Mouse (Mus musculus): Measurements from ENCODE around the gene Eef1b2. TPM values are rescaled to one million over a fixed set of nuclear protein-coding genes. Genes with fewer than 3 reads are reported as not detected.

The Eef1b2 gene
- polyA plus RNA-seq, 1 experiment from 2014 or later, result 338 TPM

DNA sequence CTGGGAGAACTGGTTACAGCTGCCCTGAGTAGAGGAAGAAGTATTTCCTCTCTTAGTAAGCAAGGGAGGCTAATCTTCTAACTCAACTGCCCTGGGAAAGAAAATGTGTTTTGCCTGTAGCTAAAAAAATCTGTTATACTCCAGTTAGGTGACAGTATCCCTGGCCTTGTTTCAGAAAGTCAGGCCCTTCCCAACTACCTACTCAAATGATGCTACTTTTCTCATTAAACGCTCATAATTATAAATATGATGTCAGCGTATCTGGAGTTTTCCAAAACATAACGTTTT is 37.6 kb downstream of the Eef1b2 start, which contains the start of gene Gpr1:
TSS of gene Gpr1 (minus strand) at position 273 of the 288 bp plus-strand sequence.
- H3K9ac ChIP-seq, result peak within 1 kb of the TSS; percentile 61; the same call in 1 of the 2 replicates
- peaks cover 10% of the 10 kb centered on the region for H3K4me1 ChIP-seq
- H3K27ac ChIP-seq (replicated peaks), result no peak within 1 kb of the TSS
- peaks cover 9% of the 10 kb centered on the region; the same call in 1 of the 2 replicates for H3K27me3 ChIP-seq (replicated peaks)
- H3K9me3 ChIP-seq, result no peaks in the 10 kb centered on the region
- peak within 1 kb of the TSS; percentile 62 for H3K4me2 ChIP-seq
- ATAC-seq (ENCODE audit: extremely low read depth, insufficient number of reproducible peaks, low FRiP score, low TSS enrichment), result no peak
- WGBS, result 28% methylated on average over 3 of the region's 3 CpGs
- H3K4me3 ChIP-seq, result peak within 1 kb of the TSS; percentile 30
- no peaks in the 10 kb centered on the region for H3K36me3 ChIP-seq

DNA sequence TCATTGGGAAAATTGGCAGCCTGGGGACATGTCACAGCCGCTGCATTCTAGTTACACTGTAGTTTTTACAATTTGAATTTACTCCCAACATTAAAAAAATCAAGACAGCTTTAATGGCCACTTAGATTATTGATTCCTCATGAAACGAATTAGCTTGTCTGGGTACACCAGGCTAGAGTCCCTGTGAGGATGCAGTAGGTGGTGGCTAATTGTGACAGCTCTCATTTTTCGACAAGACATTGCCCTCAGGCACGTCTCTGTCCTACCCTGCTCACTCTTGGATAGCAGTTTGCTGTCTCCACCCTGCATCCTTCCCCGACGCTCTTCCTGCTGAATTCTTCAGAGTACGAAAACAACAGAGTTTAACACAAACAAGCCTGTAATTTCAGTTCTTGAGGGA is 38.0 kb downstream of the Eef1b2 start:
- Histone ChIP-seq H3K27me3 (replicated peaks) (peaks cover 9% of the 10 kb centered on the region; the same call in 1 of the 2 replicates), H3K9ac (no peak overlapping the region), H3K4me2 (no peak overlapping the region), H3K9me3 (no peaks in the 10 kb centered on the region), H3K4me1 (peaks cover 10% of the 10 kb centered on the region), H3K36me3 (no peaks in the 10 kb centered on the region), H3K27ac (replicated peaks) (no peak overlapping the region), H3K4me3 (no peak overlapping the region)
- no peak for ATAC-seq (ENCODE audit: extremely low read depth, insufficient number of reproducible peaks, low FRiP score, low TSS enrichment)
- 51% methylated on average over 7 of the region's 7 CpGs for WGBS

DNA sequence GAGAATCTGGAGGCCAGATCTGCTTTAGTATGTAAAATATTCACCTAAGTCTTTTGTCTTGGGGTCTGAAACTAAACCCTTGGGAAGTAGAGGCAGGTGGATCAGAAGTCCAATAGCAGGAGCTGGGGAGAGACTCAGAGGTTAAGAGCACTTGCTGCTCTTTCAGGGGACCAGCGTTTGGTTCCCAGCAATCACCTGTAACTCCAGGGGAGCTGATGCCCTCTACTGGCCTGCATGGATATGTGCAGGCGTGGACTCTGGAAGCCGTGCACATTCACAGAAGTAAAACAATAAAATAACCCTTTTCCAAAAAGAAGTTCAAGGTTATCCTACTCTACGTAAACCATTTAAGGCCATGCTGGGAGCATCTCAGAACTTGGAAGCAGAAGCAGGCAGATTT is 42.7 kb downstream of the Eef1b2 start:
- Histone ChIP-seq H3K27ac (replicated peaks) (no peak overlapping the region), H3K27me3 (replicated peaks) (peaks cover 5% of the 10 kb centered on the region; the same call in 1 of the 2 replicates), H3K4me1 (peaks cover 3% of the 10 kb centered on the region), H3K36me3 (no peaks in the 10 kb centered on the region), H3K9me3 (no peaks in the 10 kb centered on the region), H3K4me3 (no peak overlapping the region), H3K9ac (no peak overlapping the region), H3K4me2 (no peak overlapping the region)
- no peak for ATAC-seq (ENCODE audit: extremely low read depth, insufficient number of reproducible peaks, low FRiP score, low TSS enrichment)
- WGBS, result 83% methylated on average over 4 of the region's 4 CpGs

DNA sequence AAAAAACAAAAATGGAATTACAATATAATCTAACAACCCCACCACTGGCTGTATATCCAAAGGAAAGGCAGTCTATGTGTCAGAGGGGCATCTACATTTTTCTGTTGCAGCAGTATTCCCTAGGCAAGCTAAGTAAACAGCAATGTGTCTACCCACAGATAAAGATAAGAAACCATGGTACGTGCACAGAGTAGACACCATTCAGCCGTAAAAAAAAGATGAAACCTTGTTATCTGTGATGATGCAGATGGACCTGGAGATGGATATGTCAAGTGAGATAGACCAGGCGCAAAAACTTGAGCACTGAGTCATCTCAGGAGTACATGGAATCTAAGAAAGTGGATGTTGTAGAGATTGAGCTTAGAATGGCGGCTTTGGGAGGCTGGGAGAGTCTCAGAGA is 48.4 kb downstream of the Eef1b2 start:
- Histone ChIP-seq H3K9me3 (no peaks in the 10 kb centered on the region), H3K4me2 (no peak overlapping the region), H3K4me1 (peaks cover 9% of the 10 kb centered on the region), H3K27ac (replicated peaks) (no peak overlapping the region), H3K27me3 (replicated peaks) (no peaks in the 10 kb centered on the region), H3K36me3 (no peaks in the 10 kb centered on the region), H3K4me3 (no peak overlapping the region), H3K9ac (no peak overlapping the region)
- WGBS, result 37% methylated on average over 4 of the region's 4 CpGs
- ATAC-seq (ENCODE audit: extremely low read depth, insufficient number of reproducible peaks, low FRiP score, low TSS enrichment), result no peak

DNA sequence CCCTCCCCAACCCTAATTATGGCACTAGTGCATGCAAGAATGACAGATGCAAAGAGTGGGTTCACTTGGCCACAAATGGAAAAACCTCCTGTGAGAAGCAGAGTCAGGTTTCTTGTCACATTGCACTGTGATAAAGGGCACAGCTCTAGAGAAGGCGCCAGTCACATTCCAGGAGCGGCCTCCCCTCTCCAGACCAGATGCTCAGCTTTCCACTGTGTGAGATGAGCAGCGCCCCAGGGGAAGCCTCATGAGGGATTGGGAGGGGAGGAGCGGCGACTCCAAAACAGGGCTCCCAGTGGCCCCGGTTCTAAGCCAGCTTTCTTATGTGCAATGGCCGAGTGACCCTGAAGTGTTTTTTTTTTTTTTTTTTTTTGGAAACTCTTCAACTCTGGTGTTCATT is 49.3 kb downstream of the Eef1b2 start:
- Histone ChIP-seq H3K9ac (no peak overlapping the region), H3K4me1 (peaks cover 9% of the 10 kb centered on the region), H3K27ac (replicated peaks) (0 out of 2 replicates have a peak overlapping the region, but pooled peaks have one; percentile 12), H3K9me3 (no peaks in the 10 kb centered on the region), H3K36me3 (no peaks in the 10 kb centered on the region), H3K4me3 (no peak overlapping the region; the same call in 1 of the 2 replicates), H3K4me2 (peak overlapping the region; percentile 46), H3K27me3 (replicated peaks) (no peaks in the 10 kb centered on the region)
- WGBS, result 6% methylated on average over 7 of the region's 7 CpGs
- ATAC-seq (ENCODE audit: extremely low read depth, insufficient number of reproducible peaks, low FRiP score, low TSS enrichment), result no peak; the same call in 1 of the 2 replicates

DNA sequence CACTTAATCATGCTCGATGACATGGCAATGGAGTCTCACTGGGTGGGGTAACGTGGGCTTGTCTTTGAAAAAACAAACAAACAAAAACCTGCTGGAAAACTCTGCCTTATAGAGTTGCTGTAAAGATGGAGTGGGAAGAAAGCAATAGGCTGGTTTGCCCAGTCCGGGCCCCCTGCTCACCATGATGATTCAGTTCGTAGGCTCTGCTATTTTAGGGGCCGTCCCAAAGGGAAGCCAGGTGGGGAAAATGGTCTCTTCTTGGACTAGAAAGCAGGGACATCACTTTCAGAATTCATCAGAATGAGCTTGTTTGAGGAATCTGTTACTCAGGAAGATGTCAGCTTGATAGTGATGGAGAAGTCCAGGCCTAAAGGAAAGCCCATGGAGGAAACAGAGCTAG is 50.6 kb downstream of the Eef1b2 start:
- WGBS, result 69% methylated on average over 5 of the region's 5 CpGs
- Histone ChIP-seq H3K4me1 (peaks cover 9% of the 10 kb centered on the region), H3K36me3 (no peaks in the 10 kb centered on the region), H3K27ac (replicated peaks) (no peak overlapping the region), H3K9ac (no peak overlapping the region), H3K9me3 (no peaks in the 10 kb centered on the region), H3K4me3 (no peak overlapping the region), H3K4me2 (no peak overlapping the region), H3K27me3 (replicated peaks) (no peaks in the 10 kb centered on the region)
- ATAC-seq (ENCODE audit: extremely low read depth, insufficient number of reproducible peaks, low FRiP score, low TSS enrichment), result no peak

Small RNA genes within 50 kb of the gene (microRNA-seq; reads per million reads assigned to microRNA genes)
- gene Gm24557 (not detected), gene Gm27512 (not detected)

Other genes with a start within 250 kb of the Eef1b2 start
- gene Ino80d, start 62.2 kb upstream of the Eef1b2 start, polyA plus RNA-seq (2015; fragmentation: Nextera tagmentation; extraction: Ambion mirVana), result 7.5 and 8.8 TPM in 2 replicates
- 299 and 320 TPM in 2 replicates for gene Ndufs1, start within 50 bp of the Eef1b2 start, polyA plus RNA-seq (2015; fragmentation: Nextera tagmentation; extraction: Ambion mirVana)
- 0.22 and 0.27 TPM in 2 replicates for gene Gpr1, start 37.7 kb downstream of the Eef1b2 start, polyA plus RNA-seq (2015; fragmentation: Nextera tagmentation; extraction: Ambion mirVana)
- 6.5 and 7.0 TPM in 2 replicates for gene Zdbf2, start 96.4 kb downstream of the Eef1b2 start, polyA plus RNA-seq (2015; fragmentation: Nextera tagmentation; extraction: Ambion mirVana)

Data from heart, embryonic 13.5 days (tissue).